Mouse (Mus musculus) T-helper 1 cell (primary cell): ENCODE data around the gene Hoxb4.

Source experiments
- in situ Hi-C: fragments of 300-600 bp; cut with MboI, MseI; formaldehyde crosslinking; loops from one replicate; pipeline ENCODE4 v1.15.1; 2025; ENCODE audit warnings: high pct_unique_total_duplicates

Hoxb4 gene

DNA sequence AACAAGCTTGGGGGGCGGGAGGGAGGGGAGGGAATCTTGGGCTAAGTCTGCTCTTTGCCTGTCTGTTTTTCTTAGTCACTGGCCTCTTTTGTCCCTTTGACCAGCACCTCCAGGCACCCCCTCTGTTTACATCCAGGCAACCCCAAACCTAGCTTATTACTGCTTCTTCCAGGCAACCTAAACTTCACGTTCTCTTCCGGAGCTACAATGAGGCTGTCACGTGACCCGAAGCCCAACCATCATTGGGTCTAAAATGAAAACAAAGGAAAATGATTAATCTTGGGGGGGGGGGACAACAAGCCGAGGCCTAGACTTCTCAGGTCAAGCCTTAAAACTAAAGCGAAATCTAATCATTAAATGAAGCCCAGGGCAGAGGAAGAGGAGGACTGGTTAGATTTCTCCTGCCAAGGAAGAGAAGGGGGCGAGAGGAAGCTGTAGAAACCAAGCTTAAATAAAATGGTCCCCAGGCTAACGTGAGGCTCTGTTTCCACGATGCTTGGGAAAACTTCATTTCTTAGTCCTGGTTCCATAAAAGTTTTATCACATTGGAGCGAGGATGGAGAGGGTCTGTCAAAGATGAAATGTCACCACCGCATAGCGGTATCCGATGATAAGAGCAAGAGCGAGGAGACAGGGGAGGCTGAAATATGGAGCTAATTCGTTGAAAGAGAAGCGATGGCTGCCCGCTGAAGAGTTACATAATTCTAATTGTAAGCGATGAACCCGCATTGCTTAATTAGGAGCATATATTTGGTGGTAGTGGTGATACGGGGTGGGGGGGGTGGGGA lies 30.3 kb downstream of the Hoxb4 start:
- in situ Hi-C loops, result no loop called here

DNA sequence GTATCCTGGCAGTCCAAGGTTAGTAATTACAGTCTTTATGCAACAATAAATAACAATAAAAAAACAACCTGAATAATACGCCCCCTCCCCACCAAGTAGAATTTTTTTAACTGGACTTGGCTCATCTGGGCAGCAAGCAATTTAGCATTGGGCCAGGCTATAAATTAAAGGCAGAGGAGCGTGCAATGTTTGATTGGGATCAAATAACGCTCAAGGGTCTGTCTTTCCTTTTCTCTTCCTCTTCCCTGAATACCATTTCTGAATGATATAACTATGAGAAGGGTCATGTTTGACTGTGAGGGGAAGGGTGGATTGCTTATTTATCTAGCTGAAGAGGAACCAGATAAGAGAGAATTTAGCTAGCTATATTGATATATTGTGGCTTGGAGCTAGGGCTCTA lies 30.9 kb downstream of the Hoxb4 start:
- in situ Hi-C loops, result no loop called here

DNA sequence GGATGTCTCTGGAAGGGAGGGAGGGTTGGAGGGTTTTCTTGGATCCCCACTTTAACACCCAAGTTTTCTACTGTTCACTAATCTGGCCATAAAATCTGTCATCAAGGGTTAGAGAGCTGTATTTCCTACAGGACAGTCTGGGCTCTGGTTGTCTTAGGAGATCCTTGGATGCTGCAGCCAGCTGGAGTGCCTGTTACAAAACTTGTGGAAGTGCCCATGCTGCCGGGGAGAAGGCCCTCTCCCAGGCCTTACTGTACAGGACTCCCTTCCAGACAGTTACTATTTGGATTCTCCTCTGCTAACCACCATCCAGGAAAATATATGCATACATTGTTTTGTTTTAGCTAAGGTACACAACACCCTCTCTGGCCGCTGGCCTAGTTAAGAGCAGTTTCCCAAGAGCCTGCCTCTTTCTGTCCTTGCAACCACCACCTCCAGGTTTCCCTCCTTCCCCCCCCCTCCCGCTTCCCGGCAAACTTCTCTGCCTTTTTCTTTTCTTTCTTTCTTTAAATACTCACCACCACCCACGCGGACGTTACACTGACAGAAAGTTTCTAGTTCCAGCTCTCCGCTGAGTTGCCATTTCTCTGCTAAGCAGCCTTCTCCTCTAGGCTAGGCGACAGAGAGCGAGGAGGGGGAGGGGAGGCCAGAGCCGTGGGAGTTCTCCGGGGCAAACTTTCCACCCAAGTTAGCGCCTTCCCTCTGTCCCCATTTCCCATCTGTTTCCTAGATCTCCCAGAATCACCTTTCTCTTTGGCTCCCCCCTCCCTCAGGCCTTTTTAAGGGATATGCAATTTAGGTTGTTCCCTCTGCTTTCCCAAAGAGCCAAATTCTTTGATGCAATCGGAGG lies 31.6 kb downstream of the Hoxb4 start:
- in situ Hi-C loops, result no loop called here

DNA sequence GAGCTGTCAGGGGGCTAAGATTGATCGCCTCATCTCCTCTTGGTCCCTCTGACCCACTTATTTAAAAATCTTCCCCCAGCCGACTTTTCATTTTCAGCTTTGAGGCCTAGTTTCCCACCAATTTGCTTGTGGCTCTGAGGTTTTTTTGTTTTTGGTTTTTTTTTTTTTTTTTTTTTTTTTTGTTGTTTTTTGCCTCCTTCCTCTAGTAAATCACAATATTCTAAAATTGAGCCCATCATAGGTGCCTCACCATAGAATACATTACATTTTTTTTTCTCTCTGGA lies 32.2 kb downstream of the Hoxb4 start, which contains the start of gene Hoxb2:
Hoxb2 (plus strand) TSS at position 185 of the 284 bp plus-strand sequence.
- in situ Hi-C loops, result no loop called here

DNA sequence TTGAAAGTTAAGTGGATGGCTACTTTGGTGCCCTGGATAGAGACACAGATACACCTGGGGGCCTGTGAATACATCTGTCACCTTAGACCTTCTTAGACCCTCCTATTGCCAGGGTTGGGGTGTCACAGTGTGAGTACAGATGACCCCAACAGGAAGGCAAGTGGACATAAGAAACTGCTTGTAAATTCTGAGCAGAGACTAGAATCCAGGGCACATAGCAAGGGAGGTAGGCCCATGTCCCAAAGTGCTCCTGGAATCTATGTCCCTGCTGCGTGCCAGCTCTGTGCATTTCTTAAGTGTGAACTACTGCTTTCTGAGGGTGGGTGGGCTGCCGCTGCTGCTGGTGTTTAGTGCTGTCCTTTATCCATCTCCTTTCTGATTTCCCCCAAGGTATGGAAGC lies 32.7 kb downstream of the Hoxb4 start:
- in situ Hi-C loops, result no loop called here

DNA sequence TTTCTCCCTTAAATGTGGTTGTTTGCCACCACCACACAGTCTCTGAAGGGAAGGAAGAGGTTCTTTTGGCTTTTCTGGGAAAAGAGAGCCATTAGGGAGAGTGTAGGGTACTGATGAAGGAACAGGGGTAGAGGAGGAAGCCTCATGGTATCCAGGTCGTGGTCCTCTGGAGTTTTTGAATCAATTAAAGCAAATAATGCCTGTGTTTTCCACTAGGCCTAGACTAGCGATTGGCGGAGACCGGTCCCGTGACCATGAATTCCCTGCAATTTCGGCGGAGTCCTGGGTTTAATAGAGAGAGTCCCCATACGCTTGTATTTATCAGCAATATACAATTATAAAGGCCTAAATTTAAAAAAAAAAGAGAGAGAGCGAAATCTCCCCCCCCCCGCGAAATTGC lies 33.2 kb downstream of the Hoxb4 start:
- in situ Hi-C loops, result no loop called here

DNA sequence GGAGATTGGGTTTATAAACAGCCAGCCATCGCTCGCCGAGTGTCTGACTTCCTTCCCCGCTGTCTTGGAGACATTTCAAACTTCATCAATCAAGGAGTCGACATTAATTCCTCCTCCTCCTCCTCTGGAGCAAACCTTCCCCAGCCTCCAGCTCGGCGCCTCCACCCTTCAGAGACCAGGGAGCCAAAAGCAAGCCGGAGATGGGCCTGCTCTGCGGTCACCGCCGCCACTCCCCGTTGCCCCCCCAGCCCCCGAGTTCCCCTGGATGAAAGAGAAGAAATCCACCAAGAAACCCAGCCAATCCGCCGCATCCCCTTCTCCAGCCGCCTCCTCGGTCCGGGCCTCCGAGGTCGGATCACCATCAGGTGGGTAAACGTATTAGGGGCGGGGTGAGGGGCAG lies 33.8 kb downstream of the Hoxb4 start:
- in situ Hi-C loops, result no loop called here

DNA sequence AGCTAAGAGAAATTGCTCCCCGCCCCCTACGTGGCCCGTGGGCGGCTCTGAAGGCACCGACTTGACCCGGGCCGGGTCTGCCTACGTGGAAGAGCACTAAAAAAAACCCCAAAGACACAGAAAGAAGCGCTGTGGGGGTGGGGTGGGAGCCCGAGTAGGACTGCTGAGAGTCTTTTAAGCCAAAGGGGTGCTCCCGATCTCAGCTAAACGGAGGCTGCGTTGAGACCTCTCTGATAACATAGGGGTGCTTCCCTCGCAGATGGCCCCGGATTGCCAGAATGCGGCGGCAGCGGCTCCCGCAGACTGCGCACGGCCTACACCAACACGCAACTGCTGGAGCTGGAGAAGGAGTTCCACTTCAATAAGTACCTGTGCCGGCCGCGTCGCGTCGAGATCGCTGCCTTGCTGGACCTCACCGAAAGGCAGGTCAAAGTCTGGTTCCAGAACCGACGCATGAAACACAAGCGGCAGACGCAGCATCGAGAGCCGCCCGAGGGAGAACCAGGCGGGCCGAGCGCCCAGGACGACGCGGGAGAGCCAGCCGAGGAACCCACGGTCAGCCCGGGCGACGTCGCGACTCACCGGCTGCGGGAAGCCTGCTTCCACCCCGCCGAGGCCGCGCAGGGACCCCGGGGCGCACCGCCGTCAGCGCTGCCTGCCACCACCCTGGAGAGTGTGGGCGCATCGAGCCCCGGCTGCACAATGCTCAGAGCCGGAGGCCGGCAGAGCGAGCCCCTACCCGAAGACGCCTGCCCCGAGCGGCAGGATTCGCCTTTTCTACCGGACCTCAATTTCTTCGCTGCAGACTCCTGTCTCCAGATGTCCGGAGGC lies 34.8 kb downstream of the Hoxb4 start:
- in situ Hi-C loops, result no loop called here

DNA sequence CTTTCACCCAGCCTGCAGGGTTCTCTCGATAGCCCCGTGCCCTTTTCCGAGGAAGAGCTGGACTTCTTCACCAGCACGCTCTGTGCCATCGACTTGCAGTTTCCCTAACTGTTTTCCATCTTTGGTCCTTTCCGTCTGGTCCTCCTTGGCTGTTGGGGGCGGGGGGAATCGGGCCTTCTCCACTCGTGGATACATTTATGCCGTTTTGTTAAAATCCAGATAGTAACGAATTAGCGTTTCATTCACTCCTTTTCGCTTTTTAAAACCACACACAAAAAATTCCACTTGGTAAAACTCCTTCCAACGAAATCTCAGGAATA lies 35.4 kb downstream of the Hoxb4 start:
- in situ Hi-C loops, result no loop called here

DNA sequence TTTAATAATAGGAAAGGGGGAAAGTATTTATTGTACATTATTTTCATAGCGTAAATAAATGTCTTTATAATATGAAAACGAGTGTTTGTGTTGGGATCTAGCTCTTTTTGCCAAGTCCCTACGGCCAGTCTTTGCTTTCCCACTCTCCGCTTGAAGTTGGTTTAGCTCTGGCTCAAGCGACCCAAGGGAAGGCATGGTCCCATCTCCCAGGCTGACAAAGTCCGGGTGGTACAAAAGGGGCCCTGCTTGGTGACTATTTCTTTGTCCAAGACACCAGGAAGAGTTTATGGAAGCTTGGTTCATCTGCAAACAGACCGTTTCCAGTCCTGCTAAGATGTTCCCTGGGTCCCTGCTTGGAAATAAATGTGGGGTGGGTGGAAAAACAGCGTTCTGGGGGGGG lies 35.9 kb downstream of the Hoxb4 start:
- in situ Hi-C loops, result no loop called here

DNA sequence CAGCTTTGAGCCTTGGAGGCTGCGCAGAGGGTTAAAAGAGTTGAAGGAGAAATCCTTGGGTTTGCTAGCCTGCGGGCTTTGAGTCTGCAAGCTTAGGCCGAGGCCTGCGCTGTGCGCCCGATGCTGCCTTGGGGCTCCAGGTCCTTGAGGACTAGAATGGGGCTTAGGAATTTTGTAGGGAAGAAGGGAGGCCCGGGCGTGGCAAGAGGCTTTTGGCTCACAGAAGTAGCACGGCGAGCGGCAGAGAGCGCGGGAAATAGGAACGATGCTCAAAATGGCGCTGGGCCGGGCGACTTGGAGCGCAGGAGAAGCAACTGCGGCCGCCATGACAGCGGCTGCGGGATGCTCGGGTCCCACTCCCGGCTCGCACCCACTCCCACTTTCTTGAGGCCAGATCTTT lies 36.3 kb downstream of the Hoxb4 start:
- in situ Hi-C loops, result no loop called here

DNA sequence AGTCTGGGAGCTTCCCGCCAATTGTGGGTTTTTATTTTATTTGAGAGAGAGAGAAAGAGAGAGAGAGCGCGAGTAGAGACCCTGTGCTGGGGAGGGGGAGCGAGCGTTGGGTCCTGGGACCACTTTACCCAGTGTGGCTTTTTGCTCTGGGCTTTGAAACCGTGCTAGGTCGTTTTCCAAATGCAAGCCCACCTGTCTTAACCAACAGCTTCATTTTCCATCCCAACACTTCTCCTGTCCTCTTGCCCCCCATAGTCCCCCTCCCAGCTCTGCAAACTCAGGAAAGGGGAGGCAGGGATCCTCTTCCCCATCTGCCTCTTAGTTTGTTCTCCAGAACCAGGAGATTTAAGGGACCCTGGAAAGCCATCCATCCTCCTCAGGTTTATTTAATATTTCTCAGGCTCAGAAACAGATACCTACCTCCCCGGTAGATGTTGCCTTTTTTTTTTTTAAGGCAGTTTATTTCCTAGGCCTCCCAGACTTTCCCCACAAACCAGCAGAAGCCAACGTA lies 36.8 kb downstream of the Hoxb4 start:
- in situ Hi-C loops, result no loop called here

DNA sequence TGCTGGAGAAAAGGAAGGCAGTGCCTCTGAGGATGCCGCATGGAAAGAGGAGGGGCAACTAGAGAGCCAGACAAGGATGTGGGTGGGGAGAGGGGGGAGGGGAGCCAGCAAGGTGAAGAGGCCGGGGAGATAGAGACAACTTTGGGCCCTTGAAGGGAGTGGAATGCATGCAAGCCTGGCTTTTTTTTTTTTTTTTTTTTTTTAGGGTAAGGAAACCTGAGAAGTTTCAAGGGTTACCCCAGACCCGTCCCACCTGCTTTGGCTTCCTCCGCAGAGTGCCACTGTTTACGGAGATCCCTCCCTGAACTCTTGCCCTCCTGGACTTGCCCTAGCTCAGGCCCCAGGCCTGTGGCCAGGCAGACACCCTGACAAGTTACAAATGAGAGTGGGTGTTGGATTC lies 45.7 kb downstream of the Hoxb4 start:
- in situ Hi-C loops, result no loop called here

DNA sequence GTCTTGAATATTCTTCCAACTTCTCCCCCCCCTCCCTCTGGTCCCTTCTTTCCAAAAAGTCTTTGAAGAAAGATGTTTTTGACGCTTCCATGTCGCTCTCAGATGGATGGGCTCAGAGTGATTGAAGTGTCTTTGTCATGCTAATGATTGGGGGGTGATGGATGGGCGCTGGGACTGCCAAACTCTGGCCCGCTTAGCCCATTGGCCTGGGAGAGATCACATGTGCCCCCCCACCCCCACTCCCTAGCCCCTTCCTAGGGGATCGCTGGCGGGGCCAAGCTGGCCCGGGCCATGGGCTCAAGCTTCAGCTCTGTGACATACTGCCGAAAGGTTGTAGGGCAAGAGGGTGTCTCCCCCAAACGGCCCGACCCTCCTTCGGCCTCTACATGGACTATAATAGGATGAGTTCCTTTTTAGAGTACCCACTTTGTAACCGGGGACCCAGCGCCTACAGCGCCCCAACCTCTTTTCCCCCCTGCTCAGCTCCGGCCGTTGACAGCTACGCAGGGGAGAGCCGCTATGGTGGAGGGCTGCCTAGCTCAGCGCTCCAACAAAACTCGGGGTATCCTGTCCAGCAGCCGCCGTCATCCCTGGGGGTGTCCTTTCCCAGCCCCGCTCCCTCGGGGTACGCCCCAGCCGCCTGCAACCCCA lies 47.5 kb downstream of the Hoxb4 start, which contains the start of gene Hoxb1:
Hoxb1 (plus strand) TSS at position 312 of the 651 bp plus-strand sequence.
- in situ Hi-C loops, result no loop called here

DNA sequence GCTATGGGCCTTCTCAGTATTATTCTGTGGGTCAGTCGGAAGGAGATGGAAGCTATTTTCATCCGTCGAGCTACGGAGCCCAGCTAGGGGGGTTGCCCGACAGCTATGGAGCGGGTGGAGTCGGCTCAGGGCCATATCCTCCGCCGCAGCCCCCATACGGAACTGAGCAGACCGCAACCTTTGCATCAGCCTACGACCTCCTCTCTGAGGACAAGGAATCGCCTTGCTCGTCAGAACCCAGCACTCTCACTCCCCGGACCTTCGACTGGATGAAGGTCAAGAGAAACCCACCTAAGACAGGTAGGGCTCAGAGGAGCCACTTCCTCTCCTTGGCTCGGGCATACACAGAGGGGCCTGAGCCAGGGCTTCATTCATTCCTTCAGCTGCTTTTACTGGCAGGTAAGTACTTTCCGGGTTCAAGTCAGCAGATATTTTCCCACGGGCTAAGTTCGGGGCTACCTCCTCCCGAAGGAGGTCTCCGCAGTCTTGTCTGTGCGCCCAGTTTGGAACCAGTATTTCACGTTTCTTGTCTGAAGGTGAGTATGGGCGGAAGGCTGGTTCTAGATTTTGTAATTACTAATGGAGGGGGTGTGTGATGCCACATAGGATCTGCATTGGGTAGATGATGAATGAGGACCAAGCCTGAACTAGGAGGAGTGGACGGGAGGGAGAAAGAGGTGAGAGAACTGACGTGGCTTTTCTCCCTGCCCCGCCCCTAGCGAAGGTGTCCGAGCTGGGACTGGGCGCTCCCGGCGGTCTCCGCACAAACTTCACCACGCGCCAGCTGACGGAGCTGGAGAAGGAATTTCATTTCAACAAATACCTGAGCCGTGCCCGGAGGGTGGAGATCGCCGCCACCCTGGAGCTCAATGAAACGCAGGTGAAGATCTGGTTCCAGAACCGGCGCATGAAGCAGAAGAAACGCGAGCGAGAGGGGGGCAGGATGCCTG lies 48.3 kb downstream of the Hoxb4 start:
- in situ Hi-C loops, result no loop called here

DNA sequence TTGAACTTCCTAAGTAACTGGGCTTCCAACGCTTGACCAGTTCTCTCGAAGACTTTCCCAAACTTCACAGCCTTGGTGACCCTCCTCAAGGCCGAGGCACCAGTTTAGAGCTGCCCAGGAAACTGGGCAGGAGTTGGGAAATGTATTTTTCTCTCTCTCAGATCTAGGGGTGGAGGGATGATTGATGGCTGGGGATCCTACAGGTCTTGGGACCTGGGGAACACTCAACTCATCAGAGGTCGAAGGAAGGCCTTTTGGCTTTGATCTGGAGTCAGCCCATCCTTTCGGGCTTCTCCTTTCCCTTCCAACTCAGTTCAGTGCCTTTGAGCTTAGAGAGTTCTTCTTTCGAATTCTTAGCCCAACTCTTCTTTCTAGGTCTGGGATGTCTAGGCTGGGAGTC lies 49.1 kb downstream of the Hoxb4 start:
- in situ Hi-C loops, result no loop called here

DNA sequence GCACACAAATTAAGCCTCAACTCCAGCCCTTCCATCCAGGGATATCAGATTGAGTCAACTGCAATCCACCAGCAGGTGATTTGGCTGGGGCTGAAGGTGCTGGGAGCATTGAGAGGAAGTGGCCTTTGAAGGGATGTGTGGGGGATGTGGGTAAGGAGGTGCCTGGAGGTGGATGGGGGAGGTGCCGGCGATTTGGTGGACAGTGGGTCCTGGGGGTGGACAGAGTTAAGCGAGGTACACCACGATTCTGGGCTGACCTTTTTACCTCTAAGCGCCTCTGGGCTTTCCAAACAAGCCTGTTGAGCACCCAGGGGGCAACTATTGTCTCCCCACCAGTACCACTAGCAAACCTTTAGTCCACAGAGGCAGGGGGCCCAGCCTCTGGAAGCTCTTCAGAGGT lies 50.6 kb downstream of the Hoxb4 start:
- in situ Hi-C loops, result no loop called here

DNA sequence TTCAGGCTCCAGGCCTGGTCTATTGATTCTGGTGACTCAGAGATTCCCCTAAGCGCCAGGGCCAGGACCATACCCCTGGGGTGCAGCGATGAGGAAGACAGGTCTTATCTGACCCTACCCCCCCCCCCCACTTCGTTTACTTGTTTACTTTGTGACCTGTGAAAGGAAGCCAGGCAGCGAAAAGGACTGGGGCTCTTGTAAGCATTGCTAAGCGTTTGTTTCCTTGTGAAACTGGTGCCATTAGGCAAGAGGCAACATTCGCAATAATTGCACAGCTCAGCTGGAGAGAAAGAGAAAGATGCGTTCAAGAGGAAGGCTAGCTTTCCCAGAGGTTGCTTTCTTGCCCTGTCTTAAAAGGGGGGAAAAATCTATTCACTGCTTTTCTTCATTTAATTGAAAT lies 51.1 kb downstream of the Hoxb4 start:
- in situ Hi-C loops, result no loop called here
